Mouse (Mus musculus): ENCODE data around the gene Plxnc1. TPM values are rescaled to one million over a fixed set of nuclear protein-coding genes. Genes with fewer than 3 reads are reported as not detected.

Gene Plxnc1
- total RNA-seq, 2 experiments from 2014 or later: 2.0 to 2.6 TPM

DNA sequence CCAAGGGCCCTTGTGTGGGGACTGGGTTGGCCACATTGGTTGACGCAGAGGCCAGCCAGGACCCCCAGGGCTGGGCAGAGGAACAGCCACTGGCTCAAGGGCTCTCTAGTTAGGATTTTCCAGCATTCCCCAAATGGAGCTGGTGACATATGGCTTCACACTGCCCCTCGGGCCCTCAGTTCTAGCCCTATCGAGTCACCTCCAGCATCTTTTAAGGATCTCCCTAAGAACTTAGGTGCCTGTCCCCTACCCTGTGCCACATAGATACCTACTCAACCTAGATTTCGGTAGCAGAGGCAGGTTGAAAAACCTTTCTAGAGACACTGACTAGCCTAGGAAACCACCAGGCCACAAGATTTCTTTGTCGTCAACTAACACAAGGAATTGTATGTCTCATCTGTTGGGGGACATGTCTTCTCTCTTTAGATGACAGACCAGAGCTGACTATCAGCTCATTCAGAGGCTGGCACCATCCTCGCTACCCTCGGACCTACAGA lies 115.9 kb downstream of the Plxnc1 start:
- DNase-seq (ENCODE audit: low spot score): no peak
- intact Hi-C loops (cut with DNase I): no loop called here

DNA sequence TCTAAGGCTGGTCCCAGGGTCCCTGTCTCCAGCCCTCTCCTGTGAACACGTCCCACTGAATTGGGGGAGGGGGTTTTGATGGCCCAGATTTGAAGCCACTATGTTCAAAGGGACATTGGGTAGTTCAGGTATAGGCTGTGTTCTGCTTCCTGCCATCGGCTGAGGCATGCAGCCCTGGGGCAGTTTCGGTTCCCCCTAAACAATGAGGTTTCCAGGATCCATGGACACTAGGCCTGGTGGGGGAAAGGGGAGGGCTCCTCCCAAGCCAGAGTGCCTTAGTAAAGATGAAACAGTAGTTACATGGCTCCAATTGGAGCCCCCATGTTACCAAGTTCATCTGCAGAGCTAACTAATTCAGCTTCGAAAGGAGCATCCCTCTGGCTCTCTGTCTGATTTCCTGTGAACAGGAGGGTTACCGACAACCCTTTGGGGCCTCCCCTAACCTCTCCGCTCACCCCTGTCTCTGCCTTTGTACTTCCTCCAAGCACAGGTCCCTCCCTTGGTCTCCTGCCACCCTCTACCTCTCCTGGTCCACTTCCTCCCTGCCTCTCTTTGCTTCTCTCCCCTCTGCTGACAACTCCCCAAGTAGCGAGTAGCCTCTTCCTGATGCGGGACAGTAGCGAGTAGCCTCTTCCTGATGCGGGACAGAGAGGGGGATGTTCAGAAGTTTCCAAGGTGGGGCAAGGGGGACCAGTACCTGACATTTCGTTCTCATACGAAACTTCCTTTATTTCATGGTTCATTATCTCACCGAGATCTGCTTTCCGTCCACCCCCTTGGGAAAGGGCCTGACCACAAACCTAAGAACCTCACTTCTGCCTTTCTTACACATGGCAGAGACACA lies 116.5 kb downstream of the Plxnc1 start:
- intact Hi-C loops (cut with DNase I): no loop called here

DNA sequence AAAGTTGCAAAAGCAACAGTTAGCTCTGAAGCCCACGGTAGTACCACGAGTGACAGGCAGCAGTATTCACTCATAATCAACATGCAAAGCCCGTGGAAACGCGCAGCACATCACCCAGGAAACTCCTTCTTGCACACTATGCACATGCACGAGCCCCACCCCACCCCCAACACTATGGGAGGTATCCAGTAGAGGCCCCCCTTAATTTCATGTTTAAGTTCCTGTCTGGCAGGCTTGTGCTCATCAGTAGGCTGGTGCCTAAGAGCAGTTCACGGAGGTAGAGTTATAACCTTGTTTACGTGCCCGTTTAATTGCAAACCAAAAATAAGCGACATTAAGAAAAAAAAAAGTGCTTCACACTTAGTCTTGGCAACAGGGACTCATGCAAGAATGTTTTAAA lies 117.3 kb downstream of the Plxnc1 start:
- no peak for DNase-seq (ENCODE audit: low spot score)
- intact Hi-C loops (cut with DNase I): no loop called here

More for the DNA sequence above, 116.5 kb downstream of the Plxnc1 start:
- no peak for DNase-seq (ENCODE audit: low spot score)

DNA sequence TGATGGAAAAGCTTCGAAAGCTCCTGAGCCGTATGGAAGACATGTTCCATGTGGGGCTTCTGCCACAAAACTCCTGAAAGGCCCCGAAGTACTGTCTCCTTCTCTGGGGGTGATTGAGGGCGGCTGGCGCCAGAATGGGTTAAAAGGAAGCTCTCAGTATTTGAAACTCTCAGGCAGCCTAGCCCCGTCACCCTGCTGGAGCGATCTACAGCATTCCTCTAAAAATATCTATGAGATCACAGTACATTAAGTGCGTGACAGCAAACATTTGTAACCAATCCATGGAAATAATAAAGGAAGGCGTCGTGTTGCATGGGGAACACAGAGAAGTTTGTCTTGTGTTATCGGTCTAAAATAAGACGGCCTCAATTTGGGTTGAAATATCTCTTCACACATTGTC lies 118.2 kb downstream of the Plxnc1 start:
- intact Hi-C loops (cut with DNase I): no loop called here
- DNase-seq (ENCODE audit: low spot score): no peak

DNA sequence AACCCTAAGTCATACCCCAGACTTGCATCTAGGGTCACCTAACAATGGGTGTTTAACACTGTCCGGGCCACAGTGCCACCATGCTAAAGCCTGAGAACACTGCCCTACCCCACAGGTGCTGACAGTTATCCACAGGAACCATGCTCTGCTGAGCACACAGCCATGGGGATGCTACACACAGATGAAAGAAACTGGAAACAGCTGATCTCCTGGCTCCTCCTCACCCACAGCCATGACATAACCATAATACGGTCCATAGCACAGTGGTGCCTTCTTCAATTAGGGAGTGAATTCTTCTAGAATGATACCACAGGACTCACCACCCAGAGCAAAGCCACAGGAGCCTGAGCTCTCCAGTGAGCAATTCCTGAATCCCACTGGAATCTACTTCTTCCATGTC lies 118.7 kb downstream of the Plxnc1 start:
- intact Hi-C loops (cut with DNase I): no loop called here
- DNase-seq (ENCODE audit: low spot score): no peak

DNA sequence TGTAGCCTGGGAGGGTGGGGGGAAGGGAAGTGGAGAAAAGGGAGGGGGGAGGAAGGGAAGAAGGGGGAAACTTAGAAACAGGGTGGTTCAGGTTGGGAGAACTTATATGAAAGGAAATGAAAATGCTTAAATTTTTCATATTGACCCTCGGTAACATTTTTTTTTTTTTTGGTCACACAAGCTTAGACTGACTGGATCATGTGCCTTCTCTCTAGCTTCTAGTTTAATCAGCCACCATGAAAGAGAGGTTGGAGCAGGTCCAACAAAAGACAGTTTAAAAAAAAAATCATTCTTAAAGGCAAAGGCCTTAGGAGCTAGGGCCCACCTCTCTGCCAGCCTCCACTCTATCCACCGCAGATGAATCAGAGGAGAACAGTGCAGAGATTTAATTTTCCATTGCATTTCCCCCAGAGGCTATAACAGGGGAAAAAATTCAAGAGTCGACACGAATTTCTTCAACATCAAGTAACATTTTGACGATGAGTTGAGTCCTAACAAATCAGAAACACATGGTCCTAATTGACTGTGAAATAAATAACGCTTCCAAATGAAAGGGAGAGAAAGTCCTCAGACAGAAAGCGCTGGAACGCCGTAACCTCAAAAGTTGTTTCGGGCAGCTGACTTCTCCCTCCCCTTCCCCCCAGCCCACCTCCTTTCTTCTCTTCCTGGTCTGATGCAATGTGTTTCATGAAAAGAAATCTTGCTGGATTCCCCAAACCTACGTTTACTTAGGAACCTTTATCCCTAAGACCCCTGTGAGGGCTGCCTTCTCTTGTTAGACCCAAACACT lies 120.5 kb downstream of the Plxnc1 start:
- intact Hi-C loops (cut with DNase I): no loop called here
- no peak for DNase-seq (ENCODE audit: low spot score)

DNA sequence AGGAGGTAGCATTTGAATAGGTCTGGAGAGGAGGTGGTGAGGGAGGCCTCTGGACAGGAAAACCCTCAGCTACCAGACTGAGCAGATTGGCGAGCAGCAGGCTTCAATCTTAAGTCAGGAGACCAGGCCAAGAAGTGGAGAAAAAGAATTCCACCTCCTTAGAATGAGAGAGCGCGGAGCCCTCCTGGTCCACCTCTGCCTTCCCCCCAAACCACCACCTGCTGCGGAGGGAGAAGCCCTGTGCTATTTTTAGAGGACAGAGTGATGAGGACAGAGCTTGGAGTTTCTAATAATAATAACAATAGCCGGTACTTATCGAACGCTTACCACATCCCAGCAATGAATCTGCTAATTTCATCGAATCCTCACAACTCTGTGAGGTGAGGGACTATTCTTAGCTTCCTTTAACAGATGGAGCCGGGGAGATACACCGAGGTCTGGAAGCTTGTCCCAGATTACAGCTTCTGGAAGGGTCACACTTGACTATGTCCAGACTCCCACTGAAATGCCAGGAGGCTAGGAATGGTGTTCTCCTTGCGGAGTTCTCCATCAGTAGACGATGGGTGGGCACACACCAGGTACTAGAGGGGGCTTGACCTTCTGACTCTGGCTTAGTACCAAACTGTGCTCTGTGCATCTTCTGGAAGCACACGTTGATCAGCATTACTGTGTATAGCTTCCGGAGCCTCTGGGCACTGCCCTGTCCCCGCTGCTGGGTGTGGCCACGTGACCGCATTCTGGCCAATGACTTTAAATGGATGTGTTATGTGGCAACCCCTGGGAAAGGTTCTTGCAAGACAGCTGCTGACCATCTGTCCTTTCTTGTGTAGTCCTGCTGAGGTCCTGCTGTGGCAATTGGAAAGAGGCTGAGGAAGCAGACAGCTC lies 125.6 kb downstream of the Plxnc1 start:
- DNase-seq (ENCODE audit: low spot score): no peak
- intact Hi-C loops (cut with DNase I): no loop called here

DNA sequence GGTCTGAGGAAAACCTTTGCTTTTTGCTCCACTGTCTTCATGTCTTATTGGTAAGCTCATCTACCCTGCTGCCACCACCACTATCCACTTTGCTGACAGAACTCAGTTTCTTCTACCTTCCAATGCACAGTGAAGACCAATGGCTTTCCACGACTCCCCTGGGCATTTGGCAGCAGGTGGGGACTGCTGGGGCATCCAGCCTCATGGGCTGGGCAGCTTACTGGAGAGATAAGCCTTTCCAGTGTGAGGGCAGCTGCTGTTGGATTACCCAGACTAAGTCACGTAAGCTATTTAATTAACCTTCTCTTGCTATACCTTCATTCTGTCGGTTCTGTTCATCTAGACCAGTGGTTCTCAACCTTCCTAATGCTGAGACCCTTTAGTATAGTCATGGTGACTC lies 126.5 kb downstream of the Plxnc1 start:
- no peak for DNase-seq (ENCODE audit: low spot score)
- intact Hi-C loops (cut with DNase I): no loop called here

DNA sequence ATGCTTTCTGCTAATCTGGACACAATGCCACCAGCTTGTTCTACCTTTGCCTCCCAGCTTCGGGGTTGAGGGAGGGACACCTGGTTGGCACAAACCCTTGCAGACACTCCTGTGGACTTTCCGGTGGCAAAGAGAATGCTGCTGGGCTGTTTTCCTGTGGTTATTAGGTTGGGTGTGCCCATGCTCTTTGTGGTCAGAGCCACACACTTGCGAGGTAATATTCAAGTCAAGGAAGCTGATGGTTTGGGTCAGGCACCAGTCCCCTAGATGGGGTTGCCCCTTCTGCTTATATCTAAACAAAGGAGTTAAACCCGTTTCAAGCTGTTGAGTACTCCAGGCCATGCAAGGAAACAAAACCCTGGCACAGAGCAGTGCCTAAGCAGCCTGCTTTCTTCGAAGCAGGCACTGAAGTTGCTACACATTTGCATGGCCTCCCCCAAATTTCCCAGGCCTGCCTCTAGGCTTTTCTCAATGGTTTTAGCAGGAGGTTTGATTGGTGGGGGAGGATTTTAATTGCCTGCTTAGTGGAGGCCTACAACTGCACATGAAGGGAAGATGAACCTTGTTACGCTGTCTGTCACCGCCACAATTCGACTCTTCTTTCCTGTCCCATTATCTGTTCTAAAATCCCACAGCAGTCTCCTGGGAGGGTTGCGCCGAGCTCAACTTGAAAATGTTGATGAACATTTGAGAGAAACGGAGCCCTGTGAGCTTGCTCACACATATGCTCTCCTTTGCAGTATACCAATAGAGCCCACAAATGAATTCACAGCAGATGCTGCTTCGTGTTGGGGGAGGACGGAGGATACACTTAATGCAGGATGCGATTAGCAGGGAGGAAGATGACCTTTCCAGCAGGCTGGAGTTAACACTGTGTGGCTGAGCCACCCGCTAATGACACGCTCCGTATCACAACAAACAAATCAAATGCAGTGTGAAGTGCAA lies 132.5 kb downstream of the Plxnc1 start:
- intact Hi-C loops (cut with DNase I): no loop called here
- no peak for DNase-seq (ENCODE audit: low spot score)

DNA sequence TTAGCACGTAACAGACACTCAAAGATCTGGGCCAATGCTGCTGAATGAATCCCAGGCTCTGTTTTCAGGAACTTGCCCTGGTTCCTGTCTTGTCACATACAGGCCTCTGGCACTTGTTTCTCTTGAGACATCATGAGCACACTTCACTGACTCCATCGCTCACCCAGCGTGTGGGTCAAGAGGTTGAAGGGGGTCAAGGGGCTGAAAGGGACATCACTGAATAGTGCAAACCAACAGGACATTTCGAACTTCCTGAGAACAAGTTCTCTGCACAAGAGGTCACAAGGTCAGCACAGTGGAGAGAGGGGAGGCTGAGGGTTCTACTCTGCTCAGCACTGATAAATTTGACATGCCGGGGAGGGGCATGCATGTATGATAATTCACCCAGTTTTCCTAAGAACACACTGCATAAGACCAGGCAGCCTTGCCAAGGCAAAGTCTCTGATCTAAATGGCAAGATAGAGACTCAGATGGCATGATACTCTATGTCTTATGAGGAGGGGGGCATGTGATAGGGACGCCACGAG lies 134.6 kb downstream of the Plxnc1 start:
- DNase-seq (ENCODE audit: low spot score): no peak
- intact Hi-C loops (cut with DNase I): loop anchor here (5.0 to 10.0 kb wide), 2 partner anchors 135 to 188 kb away; partner anchors contain the start of gene Plxnc1

DNA sequence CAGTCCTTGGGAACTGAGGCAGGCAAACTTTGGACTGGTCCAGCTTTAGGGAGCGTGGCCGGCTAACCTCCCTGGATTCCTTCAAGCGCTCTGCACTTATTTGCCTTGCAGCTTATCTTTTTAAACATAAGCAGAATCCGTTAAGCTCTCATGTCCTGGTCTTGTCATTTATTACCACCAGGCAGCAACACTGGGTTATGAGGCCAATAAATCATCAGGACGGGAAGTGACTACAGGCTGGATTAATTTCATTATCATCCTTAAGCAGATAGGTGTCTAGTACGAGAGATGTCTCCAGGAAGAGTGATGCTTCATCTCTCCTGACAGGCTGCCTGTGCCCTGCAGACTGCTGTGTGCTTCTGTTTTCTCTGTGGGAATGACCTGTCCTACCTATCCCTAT lies 136.4 kb downstream of the Plxnc1 start:
- intact Hi-C loops (cut with DNase I): loop anchor here (5.0 to 10.0 kb wide), 2 partner anchors 137 to 186 kb away; partner anchors contain the start of gene Plxnc1

DNA sequence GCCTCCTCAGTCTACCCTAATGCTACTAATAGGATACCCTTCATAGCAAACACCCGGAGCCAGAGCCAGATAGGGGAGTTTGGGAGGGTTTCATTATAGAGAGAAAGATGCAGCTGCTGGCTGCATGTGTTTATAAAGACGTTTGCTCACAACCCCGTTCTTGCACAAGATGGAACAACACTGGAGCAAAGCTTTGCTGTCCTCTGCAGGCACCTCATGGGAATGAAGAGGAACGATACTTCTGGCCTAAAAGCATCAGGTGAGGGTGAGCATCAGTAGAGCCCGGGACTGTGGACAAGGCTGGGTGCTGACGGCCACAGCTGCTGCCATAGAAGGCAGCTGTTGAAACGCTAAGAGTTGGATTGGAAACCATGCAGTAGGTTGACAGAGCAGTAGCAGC lies 137.3 kb downstream of the Plxnc1 start:
- no peak for DNase-seq (ENCODE audit: low spot score)
- intact Hi-C loops (cut with DNase I): loop anchor here (5.0 to 10.0 kb wide), 2 partner anchors 137 to 185 kb away; partner anchors contain the start of gene Plxnc1

More for the DNA sequence above, 136.4 kb downstream of the Plxnc1 start:
- DNase-seq (ENCODE audit: low spot score): no peak

DNA sequence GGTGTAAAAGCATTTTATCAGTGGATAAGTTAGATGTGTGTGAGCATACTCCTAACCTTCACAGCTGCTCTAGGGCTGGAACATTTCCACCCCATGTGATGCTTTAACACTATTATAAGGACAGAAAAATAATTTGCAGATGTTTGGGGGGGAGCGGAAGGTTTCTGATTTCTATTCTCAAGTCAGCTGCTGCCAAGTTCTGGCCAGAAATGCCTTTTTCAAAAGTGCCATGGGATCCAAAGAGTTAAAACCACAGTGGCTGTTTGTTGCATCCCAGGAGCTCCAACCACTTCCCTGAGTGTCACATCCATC lies 139.8 kb downstream of the Plxnc1 start:
- intact Hi-C loops (cut with DNase I): loop anchor here (5.0 to 10.0 kb wide), 2 partner anchors 140 to 183 kb away; partner anchors contain the start of gene Plxnc1
- DNase-seq (ENCODE audit: low spot score): no peak

DNA sequence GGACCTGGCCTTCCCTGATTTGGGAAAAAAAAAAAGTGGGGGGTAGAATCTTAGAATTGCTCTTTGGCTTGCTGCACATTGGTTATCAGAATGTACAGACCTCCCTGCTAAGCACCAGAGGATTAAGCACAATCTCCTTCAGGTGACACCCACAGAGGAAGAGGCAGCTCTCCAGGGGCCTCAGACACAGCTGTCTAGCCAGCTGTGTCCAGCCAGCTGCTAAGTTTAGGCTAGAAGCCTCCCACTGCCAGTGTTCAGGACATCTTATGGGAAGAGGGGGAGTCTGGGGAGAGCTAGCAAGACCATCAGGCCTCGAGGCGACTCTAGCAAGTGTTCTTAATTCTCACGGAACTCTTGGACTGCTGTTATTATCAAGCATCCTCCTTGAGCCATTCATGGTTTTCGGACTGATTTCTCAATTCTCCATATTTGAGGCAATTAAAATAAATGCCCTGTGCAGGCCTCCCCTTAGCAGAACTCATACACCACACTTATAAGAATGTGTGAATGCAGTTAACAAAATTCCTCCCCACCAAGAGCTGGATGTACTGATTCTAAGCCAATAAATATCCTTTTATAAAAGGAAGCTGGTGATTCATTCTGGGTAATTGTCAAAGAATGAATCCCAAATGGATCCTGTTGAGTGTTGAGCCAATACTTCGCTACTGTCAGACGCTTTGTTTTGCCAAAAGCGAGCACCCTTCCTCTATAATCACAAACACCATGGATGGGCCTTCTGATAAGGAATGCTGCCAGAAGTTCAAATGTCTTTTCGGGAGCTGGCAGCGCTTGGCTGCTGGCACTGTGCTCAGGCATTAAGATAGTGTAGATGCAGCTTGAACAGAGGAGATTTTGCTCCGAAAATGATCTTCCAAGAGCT lies 140.4 kb downstream of the Plxnc1 start:
- intact Hi-C loops (cut with DNase I): loop anchor here (10.0 kb wide), 1 partner anchor 141 kb away; the partner anchor contains the start of gene Plxnc1
- DNase-seq (ENCODE audit: low spot score): no peak

DNA sequence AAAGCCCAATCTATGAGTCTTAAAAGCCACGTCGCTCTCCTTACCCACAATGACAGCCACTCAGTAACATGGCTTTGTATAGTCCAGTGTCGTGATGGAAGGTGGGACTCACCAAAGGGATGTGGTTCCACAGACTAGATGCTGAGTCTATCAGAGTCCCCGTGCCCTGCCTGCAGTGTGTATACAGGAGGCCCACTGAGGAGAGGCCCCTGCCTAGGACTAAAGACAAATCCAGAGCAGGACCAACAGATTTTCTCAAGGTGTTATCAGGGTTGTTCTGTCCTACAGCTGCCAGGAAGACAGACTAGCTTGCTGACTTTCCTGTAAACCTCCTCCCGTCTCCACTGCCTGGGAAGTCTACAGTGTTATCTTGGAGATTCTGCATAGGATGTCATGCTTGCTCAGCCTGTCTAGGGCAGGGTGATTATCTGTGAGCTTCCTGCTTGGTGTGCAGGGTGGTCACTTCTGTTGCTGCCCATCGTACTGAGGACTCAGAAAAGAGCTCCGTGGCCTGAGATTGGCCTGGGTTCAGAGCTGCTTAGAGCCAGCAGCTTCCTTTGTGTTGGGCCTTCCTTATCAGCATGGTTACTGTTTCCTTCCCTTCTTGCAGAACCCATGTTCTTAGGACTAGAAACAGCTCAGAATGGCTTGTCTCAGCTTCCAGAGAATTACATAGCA lies 143.8 kb downstream of the Plxnc1 start:
- no peak for DNase-seq (ENCODE audit: low spot score)
- intact Hi-C loops (cut with DNase I): loop anchor here (10.0 kb wide), 1 partner anchor 144 kb away; the partner anchor contains the start of gene Plxnc1

DNA sequence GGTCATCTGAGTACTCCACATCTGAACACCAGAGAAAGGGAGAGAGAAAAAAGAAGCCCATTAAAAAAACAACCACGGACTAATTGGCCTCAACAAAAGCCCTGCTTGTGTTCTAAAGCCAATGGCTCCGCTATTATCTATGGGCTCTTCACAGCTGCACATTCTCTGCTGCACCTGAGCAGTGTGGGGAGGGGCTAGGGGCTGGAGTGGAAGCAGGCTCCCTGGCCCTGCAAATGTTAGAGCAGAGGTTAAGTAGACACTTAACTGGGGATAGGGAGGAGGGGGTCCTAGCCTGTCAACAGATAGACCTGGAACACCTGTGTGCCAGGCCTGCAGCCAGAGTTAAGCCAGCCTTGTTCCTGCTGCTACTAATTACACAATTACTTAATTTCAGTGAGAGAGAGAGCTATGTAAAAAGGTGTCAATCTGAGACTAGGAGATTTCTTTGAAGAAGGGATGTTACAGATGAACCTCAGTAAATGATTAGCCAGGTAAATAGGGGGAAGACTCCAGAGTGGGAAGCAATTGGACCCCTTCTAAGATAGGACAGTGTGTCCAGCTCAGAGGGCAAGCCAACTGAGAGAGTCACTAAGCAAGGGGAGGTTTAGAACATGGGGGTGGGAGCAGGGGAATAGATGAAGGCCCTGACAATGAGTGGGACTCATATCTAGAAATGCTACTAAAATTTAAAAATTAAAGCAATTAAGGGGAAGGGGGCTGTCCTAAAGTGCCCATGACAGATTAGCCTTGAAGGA lies 145.0 kb downstream of the Plxnc1 start:
- no peak for DNase-seq (ENCODE audit: low spot score)
- intact Hi-C loops (cut with DNase I): loop anchor here (10.0 kb wide), 1 partner anchor 145 kb away; the partner anchor contains the start of gene Plxnc1
